Mouse (Mus musculus): ENCODE data around the gene Amt. TPM values are rescaled to one million over a fixed set of nuclear protein-coding genes. Genes with fewer than 3 reads are reported as not detected.
A peak's percentile ranks its signal among the peaks of the same experiment; 100 is the strongest.
"Not testable (repeated sequence)": the region's sequence is repeated elsewhere in the genome, so short reads cannot be mapped to it uniquely, and the experiment has no call there.

Gene Amt
- total RNA-seq, 2 experiments from 2014 or later = 28.5 to 31.6 TPM

- no peak for DNase-seq (ENCODE audit: extremely low spot score in 1 of 2, low spot score in 1 of 2)
Measured at GRCm38 (mm10) chr9:108280071-108280828, 16.4 kb upstream of the Amt start.

- DNase-seq (ENCODE audit: extremely low spot score in 1 of 2, low spot score in 1 of 2) = peak in 1 of 2 experiments; percentile 77
Measured at GRCm38 (mm10) chr9:108284410-108284809, 12.2 kb upstream of the Amt start.

- DNase-seq (ENCODE audit: extremely low spot score in 1 of 2, low spot score in 1 of 2) = not testable (repeated sequence)
Measured at GRCm38 (mm10) chr9:108287526-108288238, 9.0 kb upstream of the Amt start.

GRCm38 (mm10) chr9:108289347-108289746 lies 7.3 kb upstream of the Amt start:
- DNase-seq (ENCODE audit: extremely low spot score in 1 of 2, low spot score in 1 of 2) = no peak

- DNase-seq (ENCODE audit: extremely low spot score in 1 of 2, low spot score in 1 of 2) = peak; percentile 59 to 69
Measured at GRCm38 (mm10) chr9:108290016-108290750, 6.5 kb upstream of the Amt start, which contains the start of gene Nicn1. Gene Nicn1 (plus strand): TSS chr9:108290429.

- no peak for DNase-seq (ENCODE audit: extremely low spot score in 1 of 2, low spot score in 1 of 2)
Measured at GRCm38 (mm10) chr9:108290773-108291172, 5.9 kb upstream of the Amt start.

- DNase-seq (ENCODE audit: extremely low spot score in 1 of 2, low spot score in 1 of 2) = no peak
Measured at GRCm38 (mm10) chr9:108301853-108302252, 5.2 kb downstream of the Amt start.

GRCm38 (mm10) chr9:108304716-108305115 lies 8.1 kb downstream of the Amt start:
- DNase-seq (ENCODE audit: extremely low spot score in 1 of 2, low spot score in 1 of 2) = no peak

GRCm38 (mm10) chr9:108305170-108305569 lies 8.5 kb downstream of the Amt start:
- no peak for DNase-seq (ENCODE audit: extremely low spot score in 1 of 2, low spot score in 1 of 2)

- DNase-seq (ENCODE audit: extremely low spot score in 1 of 2, low spot score in 1 of 2) = peak; percentile 90 to 91
Measured at GRCm38 (mm10) chr9:108305629-108306520, 9.2 kb downstream of the Amt start, which contains the start of the genes Rhoa and Tcta. Gene Rhoa (plus strand): TSS chr9:108306129. Gene Tcta (minus strand): TSS chr9:108306160.

GRCm38 (mm10) chr9:108306571-108306980 lies 9.9 kb downstream of the Amt start:
- peak in 1 of 2 experiments; percentile 42 for DNase-seq (ENCODE audit: extremely low spot score in 1 of 2, low spot score in 1 of 2)

GRCm38 (mm10) chr9:108307021-108307807 lies 10.6 kb downstream of the Amt start:
- no peak for DNase-seq (ENCODE audit: extremely low spot score in 1 of 2, low spot score in 1 of 2)

- no peak for DNase-seq (ENCODE audit: extremely low spot score in 1 of 2, low spot score in 1 of 2)
Measured at GRCm38 (mm10) chr9:108308141-108308540, 11.5 kb downstream of the Amt start.

- DNase-seq (ENCODE audit: extremely low spot score in 1 of 2, low spot score in 1 of 2) = no peak
Measured at GRCm38 (mm10) chr9:108317572-108317971, 20.9 kb downstream of the Amt start.

- DNase-seq (ENCODE audit: extremely low spot score in 1 of 2, low spot score in 1 of 2) = no peak
Measured at GRCm38 (mm10) chr9:108318462-108318861, 21.8 kb downstream of the Amt start.

- DNase-seq (ENCODE audit: extremely low spot score in 1 of 2, low spot score in 1 of 2) = not testable (repeated sequence)
Measured at GRCm38 (mm10) chr9:108322054-108322453, 25.4 kb downstream of the Amt start.

GRCm38 (mm10) chr9:108324784-108325183 lies 28.1 kb downstream of the Amt start:
- DNase-seq (ENCODE audit: extremely low spot score in 1 of 2, low spot score in 1 of 2) = no peak

- DNase-seq (ENCODE audit: extremely low spot score in 1 of 2, low spot score in 1 of 2) = no peak
Measured at GRCm38 (mm10) chr9:108325811-108326210, 29.2 kb downstream of the Amt start.

Measured in layer of hippocampus, postnatal 25 days (tissue).